Mouse (Mus musculus) bone marrow, adult 2 months (tissue): ENCODE measurements around the gene Klhdc10.

ENCODE experiments used
- CTCF ChIP-seq: fragments of 200-500 bp; IDR thresholded peaks from 2 replicates; pipeline ENCODE4 v1.5.1; 2011; ENCODE audit warnings: low read length, control low read depth; ENCODE audit not compliant: control insufficient read depth, insufficient read depth
- POLR2A ChIP-seq: fragments of 200-500 bp; IDR thresholded peaks from 2 replicates; pipeline ENCODE4 v1.6.1; 2011; ENCODE audit warnings: low read depth, mild to moderate bottlenecking, control low read depth, low read length, borderline replicate concordance; ENCODE audit not compliant: control insufficient read depth

GRCm38 (mm10) chr6:30486504-30486903 is 84.8 kb downstream of the Klhdc10 start:
- TF ChIP-seq POLR2A (no peak), CTCF (no peak)
